Mouse (Mus musculus) retina, postnatal 7 days (tissue): Measurements from ENCODE around the gene Dusp3.

Experiments
- DNase-seq: peaks from one replicate; pipeline ENCODE4 v3.0.0-alpha.2; 2012; ENCODE audit warnings: low read depth, low spot score

Dusp3 gene

DNA sequence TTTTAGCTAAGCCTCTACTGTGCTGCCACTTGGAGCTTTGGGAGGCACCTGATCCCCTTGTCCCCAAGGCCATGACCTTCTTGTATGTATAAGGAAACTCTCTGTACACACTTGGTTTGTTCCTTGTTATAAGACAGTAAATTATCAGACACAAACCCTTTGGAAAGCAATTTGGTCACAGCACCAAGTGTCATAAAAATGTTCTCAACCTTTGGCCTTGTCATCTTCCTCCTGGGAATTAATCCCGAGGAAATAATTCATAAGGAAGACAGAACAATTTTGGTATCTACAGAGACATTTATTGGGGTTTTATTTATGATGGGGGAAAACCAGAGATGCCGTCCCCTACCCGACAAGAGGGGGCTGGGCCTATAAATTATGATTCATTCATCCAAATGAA, 51.1 kb downstream of the Dusp3 start:
- DNase-seq, result no peak

- no peak for DNase-seq
Measured at GRCm38 (mm10) chr11:101931978-101932377, 54.8 kb downstream of the Dusp3 start.

GRCm38 (mm10) chr11:101928030-101928762, 58.6 kb downstream of the Dusp3 start:
- DNase-seq, result no peak

DNA sequence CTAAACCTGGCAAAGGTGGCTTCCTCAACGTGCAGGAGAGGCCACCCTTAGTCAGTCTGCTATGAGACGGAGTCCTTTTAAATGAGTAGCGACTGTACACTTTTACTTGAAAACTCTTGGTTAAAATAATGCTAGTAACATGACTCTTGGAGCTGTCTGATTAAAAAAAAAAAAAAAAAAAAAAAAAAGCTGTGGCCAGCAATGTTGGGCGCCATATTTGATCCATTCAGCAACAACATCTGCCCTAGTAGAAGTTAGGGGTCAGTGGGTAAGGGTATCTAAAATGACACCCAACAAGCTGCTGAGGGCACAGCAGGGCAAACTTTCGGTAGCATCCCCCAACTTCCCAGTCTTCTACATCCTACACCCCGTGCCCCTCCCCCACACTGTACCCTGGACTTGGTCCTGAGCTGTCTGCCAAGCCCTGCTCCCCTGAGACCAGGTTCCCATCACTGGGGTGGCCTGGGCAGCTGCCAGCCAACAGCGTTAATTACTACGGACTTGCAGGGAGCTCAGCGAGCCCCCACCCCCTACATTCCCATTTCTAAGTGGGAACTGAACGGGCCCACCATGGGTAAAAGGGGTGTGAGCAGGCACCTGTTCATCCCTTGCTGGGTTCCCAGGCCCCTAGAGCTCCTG, 59.7 kb downstream of the Dusp3 start:
- DNase-seq, result no peak

DNA sequence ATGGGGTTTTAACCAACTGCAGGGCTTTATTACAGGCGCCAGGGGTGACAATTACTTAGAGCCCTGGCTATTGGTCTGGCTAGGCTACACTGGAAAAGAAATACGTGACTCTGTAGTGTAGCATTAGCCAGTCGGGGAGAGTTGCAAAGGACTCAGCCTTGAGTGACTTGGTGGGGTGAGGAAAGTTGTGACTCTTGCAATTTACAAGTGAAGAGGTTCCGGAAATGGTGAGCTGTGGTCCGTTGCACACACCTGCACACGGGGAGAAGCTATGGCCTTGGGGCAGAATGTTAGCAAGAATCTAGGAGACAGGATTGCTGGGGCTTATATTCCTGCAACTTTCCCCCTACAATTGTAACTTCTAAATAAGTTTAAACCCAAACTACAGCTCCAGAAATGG, 61.2 kb downstream of the Dusp3 start:
- no peak for DNase-seq

DNA sequence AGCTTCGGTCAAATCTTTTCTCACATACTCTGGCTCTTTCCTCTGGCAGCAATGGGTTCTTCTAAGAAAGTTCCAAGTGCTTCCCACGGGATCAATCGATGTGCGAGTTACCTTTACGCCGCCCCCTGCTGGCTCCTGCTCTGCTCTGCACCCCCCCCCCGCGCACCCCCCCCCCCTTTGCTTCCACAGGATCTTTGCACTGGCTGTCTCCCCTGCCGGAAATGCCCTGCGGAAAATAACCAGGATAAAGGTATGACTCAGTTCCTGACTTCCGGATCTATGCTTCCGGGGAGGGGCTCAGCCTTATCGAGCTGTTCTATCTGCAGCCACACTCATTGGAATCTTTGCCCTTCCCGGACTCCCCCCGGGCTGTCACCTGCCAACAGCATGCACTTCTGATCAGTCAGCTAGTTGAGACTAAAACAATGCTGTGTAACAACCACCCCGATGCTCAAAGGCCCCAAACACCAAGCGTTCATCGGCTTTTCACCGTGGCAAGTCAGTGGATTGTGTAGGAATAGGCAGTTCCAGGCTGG, 62.3 kb downstream of the Dusp3 start:
- DNase-seq, result no peak

- DNase-seq, result no peak
Measured at GRCm38 (mm10) chr11:101923988-101924387, 62.8 kb downstream of the Dusp3 start.

- no peak for DNase-seq
Measured at GRCm38 (mm10) chr11:101921361-101921952, 65.4 kb downstream of the Dusp3 start.
